Mouse (Mus musculus): ENCODE results near the gene Brd4.
"Not testable (repeated sequence)": the region's sequence is repeated elsewhere in the genome, so short reads cannot be mapped to it uniquely, and the experiment has no call there.

The Brd4 gene

DNA sequence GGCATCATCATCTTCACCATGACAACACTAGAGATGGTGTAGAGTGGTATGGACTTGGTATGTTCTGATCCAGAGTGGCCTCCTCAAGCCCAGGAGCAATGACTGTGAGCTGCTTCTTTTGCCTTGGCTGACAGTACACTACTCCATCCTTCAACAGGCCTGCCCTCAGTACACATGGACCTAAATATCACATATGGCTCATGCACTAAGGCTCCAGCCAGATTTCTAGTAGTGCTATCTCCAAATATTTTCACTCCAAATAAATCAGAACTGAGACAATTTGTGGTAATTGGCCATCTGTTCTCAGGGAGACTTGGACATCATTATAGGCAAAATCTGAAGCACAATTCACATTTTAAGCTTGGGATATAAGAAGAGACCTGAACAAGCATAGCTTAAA, 51.3 kb downstream of the Brd4 start:
- no peak for DNase-seq (ENCODE audit: low spot score in 2 of 2)

DNA sequence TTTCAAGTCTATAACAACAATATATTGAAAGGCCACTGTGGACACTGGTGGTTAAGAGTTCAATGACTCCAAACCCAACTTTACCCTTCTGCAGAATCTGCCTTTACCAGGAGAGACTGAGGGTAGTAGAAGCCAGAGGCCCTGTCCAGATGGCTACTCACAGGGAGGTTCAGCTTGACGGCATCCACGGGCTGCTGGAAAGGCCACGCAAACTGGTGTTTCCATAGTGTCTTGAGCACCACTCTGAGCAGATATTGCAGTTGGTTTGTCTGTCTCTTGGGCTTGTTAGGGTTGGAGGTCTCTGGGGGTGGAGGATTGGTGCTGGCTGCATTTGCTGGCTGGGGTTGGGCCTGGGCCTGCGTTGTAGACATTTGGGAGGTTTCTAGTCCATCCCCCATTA, 55.3 kb downstream of the Brd4 start:
- DNase-seq (ENCODE audit: low spot score in 2 of 2): no peak

- no peak for DNase-seq (ENCODE audit: low spot score in 2 of 2)
These were observed 63.6 kb downstream of the Brd4 start for GRCm38 (mm10) chr17:32220873-32221272.

DNA sequence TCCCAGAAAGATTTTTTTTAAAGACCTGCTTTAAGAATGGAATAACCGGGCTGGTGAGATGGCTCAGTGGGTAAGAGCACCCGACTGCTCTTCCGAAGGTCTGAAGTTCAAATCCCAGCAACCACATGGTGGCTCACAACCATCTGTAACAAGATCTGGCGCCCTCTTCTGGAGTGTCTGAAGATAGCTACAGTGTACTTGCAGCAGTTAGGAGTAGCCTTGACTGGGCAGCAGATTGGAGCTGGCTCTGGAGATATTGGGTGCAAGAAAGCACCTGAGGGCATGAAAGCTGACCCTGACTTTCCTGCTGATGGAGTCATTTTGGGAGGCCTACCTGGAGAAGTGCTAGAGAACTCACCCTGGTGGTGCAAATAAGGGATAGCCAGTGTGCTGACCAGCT, 68.9 kb downstream of the Brd4 start:
- not testable (repeated sequence) for DNase-seq (ENCODE audit: low spot score in 2 of 2)

DNA sequence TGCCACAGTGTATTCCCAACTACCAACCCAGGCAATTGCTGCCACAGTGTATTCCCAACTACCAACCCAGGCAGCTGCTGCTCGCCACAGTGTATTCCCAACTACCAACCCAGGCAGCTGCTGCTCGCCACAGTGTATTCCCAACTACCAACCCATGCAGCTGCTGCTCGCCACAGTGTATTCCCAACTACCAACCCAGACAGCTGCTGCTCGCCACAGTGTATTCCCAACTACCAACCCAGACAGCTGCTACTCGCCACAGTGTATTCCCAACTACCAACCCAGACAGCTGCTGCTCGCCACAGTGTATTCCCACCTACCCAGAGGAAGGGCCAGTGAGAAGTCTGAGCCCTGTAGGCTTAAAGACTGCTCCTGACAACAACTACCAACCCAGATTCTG, 73.0 kb downstream of the Brd4 start:
- DNase-seq (ENCODE audit: low spot score in 2 of 2): not testable (repeated sequence)

DNA sequence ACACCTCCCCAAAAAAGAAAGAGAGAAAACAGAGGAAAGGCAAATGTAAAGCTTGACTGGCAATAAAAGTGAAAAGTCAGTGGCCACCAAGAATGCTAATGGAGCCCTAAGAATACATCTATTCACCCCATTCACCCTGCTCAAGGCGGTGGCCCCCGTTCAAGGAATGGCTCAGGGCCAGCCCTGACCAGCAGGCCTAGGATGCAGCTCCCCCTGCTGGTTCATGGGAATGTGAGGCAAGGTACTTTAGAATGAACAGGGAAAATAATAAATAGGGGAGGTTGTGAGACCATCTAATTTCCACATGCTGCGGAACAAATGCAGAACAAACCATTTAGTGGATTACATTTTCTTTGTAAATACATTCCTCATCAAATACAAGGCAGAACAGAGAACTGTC, 74.8 kb downstream of the Brd4 start:
- DNase-seq (ENCODE audit: low spot score in 2 of 2): peak; percentile 68 to 77

GRCm38 (mm10) chr17:32209144-32209543, 75.4 kb downstream of the Brd4 start:
- DNase-seq (ENCODE audit: low spot score in 2 of 2): no peak

DNA sequence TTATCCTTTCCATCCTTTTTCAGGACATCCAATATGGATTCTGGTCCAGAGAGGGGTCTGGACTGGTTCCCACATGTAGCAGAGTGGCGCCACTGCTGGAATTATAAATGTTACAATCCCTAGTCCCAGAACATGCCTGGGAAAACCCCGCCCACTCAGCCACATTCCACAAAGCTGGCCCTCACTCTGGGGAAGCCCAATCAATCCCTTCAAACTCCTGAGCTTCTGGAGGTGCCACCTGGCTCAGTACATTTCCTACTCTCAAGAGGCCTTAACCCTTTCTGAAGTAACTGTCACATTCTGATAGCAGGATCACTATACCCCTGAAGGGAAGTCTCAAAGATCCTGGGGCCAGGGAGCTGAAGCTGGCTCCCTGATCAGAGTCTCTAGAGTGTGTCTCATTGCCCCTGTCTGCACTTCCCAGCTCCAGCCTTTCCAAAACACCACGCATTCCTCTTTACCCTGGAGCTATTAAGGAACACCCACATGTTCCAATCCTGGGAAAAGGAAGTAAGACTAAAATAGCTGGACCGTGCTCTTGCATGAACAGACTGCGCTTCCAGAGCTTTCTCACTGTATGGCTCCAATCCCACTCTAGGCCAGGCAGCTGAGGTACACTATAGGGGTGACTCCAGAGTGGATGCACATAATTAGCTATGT, 76.8 kb downstream of the Brd4 start:
- peak in 1 of 2 experiments; percentile 35 for DNase-seq (ENCODE audit: low spot score in 2 of 2)

DNA sequence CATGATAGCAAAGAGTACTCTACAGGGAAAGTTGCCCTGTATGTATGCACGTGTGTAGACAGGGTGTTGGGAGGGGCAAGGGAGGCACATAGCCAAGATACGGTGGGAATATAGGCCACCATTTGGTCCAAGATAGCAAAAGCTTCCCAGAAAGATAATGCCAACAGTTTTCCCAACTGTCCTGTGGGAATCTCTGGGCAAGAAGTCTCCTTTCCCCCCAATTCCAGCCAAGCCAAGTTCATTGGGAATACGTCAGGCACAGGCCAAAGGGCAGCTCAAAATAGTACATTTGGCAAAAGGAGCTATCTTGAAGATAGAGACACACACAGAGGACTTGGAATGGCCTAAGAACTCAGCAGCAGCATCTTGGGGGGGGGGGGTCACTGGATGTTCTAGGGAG, 79.2 kb downstream of the Brd4 start:
- DNase-seq (ENCODE audit: low spot score in 2 of 2): no peak

DNA sequence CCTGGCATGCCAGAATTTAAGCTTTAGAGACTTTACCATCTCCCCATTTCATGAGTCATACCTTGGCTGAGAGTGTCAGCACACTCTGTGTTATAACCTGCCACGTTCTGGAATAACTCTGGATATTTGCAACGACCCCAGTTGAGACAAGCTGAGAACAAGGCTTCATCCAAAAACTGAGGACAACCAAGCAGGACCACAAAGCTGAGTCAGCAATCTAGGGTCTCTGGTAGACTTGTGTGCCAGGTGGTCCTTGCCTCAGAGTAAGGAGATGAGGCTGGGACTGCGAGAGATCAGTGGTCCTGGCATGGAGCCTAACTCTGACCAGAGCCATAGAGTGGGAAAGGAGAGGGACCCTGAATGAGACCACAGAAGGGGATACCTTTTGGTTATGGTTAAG, 81.5 kb downstream of the Brd4 start:
- no peak for DNase-seq (ENCODE audit: low spot score in 2 of 2)

DNA sequence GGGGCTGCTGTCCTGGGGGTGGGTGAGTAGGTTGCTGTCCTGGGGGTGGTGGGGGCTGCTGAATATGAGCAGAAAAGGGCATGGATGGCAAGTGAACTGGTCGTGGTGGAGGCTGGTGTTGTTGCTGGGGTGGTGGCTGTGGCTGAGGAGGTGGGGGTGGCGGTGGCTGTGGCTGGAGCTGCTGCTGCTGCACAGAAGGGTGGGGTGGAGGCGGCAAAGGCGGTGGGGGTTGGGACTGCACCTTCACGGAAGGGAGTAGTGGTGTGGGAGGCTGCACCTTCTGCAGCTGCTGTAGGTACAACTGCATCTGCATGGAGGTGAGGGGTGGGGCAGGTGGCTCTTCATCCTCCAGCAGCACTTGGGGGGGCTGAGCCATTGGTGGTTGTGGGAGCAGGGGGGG, 83.4 kb downstream of the Brd4 start:
- DNase-seq (ENCODE audit: low spot score in 2 of 2): peak in 1 of 2 experiments; percentile 33

DNA sequence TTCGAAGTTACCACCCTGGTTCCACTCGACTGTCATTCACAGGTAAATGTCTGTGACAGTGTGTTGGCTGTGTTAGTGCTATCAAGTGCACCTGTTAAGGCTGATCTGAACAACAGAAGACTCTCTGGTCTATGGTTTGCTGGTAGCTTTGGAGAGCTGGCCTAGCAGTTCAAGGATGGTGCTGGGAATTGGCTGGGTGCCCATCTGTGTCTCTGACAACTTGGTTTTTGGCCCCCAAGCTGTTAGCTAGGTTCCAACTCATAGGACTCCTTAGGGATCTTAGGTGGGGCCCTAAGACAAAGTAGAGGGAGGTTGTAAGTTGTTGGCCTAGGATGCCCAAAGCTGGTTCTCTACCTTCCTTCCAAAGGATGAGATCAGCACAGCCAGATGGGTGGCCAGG, 84.7 kb downstream of the Brd4 start:
- DNase-seq (ENCODE audit: low spot score in 2 of 2): no peak

- peak in 1 of 2 experiments; percentile 36 for DNase-seq (ENCODE audit: low spot score in 2 of 2)
These were observed 87.4 kb downstream of the Brd4 start for GRCm38 (mm10) chr17:32197156-32197555.

DNA sequence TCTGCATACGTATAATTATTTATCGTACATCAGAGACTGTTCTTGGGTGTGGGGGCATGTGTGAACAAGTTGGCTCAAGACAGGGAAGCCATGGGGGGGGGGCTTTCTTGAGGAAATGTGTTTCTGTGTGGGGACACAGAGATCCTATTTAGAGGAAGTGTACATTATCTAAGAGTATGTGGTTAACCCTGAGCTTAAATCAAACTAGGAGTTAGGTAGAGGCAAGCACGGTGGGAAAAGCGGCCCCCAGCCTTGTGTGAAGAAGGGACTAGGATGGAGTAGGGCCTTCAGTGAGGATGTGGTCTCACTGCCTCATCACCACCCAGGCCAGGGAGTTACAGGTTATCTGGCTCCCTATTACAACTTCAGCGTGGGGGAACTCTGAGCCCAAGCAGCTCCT, 88.8 kb downstream of the Brd4 start:
- DNase-seq (ENCODE audit: low spot score in 2 of 2): no peak

DNA sequence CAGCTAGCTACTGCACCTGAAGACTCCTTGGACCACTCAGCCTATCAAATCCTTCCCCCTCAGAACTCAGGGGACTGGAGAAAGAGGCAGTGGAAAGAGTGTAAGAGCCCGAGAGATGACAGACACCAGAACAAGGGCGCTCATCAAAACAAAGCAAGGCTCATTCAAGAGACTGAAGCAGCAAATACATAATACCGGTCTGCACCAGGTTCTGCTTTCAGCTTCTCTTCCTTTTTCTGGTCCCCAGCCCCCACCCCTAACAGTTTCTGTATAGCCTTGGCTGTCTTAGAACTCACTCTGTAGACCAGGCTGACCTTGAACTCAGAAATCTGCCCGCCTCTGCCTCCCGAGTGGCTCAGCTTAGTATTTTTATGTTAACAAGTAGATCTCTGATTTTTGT, 91.5 kb downstream of the Brd4 start:
- DNase-seq (ENCODE audit: low spot score in 2 of 2): no peak

DNA sequence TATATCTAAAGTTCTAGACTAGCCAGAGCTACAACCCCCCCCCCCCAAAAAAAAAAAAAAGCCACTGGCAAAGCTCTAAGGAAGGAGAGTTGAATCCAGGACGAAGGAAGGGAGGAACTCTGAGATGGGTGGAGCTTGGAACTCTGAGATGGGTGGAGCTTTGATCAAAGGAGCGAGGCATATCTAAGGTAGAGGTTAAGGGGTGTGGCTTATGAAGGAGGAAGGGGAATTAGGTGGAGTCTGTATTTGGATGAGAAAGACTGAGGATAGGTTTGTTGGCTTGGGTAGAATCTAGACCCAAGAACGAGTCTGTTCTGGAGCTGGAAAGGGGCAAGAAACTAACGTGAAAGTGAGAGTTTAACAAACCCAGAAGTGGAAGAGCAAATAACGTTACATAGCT, 94.7 kb downstream of the Brd4 start:
- DNase-seq (ENCODE audit: low spot score in 2 of 2): no peak

DNA sequence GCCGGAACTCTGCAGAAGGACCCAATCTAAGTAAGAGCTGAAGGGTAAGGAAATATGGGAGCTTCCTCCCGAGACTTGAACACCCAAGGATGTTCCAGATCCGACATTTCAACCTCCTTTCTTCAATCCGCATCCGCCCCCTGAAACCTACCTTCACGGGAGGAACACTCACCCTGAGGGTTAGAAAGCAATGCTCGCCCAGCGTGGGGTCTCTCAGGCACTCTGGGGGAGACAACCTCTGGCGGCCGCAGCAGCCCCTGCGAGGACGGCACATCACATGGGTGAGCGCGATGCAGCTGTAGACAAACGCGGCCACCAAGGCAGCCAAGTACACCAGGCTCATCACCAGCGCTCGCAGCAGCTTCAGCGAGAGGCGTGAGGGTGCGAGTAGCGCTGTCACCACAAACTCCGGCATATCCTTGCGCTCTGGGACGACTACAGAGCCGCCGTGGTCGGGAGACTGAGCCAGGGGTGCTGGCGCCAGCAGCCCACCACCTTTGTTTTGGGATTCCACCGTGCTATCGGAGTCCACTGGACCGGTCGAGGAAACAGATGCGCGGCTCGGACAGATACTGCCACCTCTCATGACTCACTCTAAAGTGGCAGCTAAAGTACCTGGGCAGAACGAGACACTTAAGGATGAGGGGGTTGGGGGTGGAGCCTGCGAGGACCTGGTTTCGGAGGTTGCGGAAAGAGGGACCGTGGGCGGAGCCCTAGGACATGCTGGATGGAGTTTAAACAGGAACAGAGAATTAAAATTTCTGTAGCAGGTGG, 95.5 kb downstream of the Brd4 start, which contains the start of gene Ephx3:
Gene Ephx3, minus strand, starts transcription at position 687 of the 774 bp plus-strand sequence.
- peak in 1 of 2 experiments; percentile 55 for DNase-seq (ENCODE audit: low spot score in 2 of 2)

DNA sequence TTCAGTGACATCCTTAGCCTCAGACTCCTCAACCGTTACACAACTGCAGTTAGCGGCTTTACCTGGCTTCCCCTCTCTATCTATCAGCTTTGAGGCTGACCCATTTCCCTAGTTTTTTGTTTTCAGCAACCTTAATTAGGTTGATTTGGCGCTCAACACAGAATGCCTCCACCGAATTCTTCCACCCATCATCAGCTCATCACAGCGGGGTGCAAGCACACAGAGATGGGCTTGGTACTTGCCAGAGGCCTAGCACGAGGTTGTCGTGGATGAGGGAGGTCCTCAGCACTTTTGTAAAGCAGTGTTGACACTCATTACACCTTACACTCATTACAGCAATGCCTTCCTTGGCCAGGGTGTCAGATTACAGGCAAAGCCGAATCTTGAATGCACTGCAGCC, 101.5 kb downstream of the Brd4 start:
- DNase-seq (ENCODE audit: low spot score in 2 of 2): no peak

- peak in 1 of 2 experiments; percentile 56 for DNase-seq (ENCODE audit: low spot score in 2 of 2)
These were observed 104.7 kb downstream of the Brd4 start for GRCm38 (mm10) chr17:32179621-32180491.

DNA sequence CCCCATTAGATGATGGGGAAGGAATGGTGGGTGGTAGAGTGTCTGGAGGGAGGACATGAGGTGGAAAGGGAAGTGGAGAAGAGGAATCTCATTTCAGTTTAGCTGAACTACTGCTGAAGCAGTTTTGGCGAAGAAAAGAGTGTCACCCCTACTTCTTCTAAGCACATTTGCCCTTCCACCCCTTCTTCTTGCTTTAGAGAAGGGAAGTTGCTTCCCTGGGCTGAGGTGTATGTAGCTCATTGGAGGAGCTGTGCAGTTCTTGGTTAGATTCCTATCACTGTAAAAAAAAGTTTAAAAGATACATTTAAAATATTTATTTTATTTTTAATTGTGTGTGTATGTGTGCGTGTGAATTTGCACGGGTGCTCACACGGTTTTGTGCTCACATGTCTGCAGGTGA, 107.6 kb downstream of the Brd4 start:
- no peak for DNase-seq (ENCODE audit: low spot score in 2 of 2)

DNA sequence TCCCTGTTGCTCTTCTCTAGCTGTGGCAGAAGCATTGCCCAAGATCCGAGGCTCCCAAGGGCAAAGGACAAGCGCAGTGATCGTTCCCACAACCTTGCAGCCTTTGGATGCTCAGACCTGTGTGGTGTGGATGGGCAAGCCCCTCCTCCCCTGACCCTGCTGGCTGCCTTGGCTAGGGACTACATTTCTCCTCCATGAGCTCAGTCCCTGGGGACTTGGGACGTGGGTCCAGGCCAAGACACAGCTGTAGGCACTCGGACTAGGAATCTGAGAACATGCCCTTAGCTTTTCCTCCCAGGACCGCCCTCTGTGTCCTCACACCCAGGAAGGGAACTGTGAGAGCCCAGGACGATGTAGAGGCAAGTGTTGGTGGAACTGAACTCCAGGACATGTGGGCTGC, 111.4 kb downstream of the Brd4 start:
- DNase-seq (ENCODE audit: low spot score in 2 of 2): no peak

- no peak for DNase-seq (ENCODE audit: low spot score in 2 of 2)
These were observed 112.0 kb downstream of the Brd4 start for GRCm38 (mm10) chr17:32172485-32172884.
